Mouse (Mus musculus) layer of hippocampus, postnatal 25 days (tissue): ENCODE results near the gene Olfr1393. TPM values are rescaled to one million over a fixed set of nuclear protein-coding genes. Genes with fewer than 3 reads are reported as not detected.
A peak's percentile ranks its signal among the peaks of the same experiment; 100 is the strongest.
"Not testable (repeated sequence)": the region's sequence is repeated elsewhere in the genome, so short reads cannot be mapped to it uniquely, and the experiment has no call there.

Source experiments
- DNase-seq, 2 experiments: peaks; one replicate each; pipeline ENCODE4 v3.0.0; 2022; ENCODE audit warnings: mixed read lengths in 2 of 2, low spot score in 1 of 2; ENCODE audit errors: extremely low spot score in 1 of 2
- total RNA-seq, 2 experiments: library from RNA; stranded (reverse); gene quantifications; 2 replicates each; pipeline ENCODE4 v1.2.3; 2021

Olfr1393 gene
- total RNA-seq, 2 experiments from 2014 or later = not detected

GRCm38 (mm10) chr11:49284982-49285381 lies 6.9 kb downstream of the Olfr1393 start, which contains the start of gene Olfr1392:
Olfr1392 (plus strand) TSS chr11:49285282.
- DNase-seq = not testable (repeated sequence)

- no peak for DNase-seq
Observed at GRCm38 (mm10) chr11:49287251-49287650, 9.1 kb downstream of the Olfr1393 start.

DNA sequence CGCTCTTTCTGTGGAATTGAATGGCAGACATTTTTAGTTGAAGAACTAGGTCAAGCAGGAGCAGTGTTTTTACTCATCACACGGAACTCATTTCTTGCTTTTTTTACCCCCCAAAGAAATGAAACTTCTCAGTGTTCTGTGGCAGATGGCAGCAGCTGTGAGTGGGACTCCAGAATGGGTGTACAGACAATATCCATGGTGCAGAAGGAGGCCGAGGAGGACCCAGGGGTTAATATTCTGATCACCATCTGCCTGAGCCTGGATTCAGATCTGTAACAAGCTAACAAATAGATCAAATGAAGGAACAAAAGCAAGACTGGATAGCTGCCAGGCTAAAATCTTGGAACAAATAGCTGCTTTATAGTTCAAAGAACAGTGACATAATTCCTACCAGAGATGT lies 14.7 kb downstream of the Olfr1393 start:
- peak in 1 of 2 experiments; percentile 31 for DNase-seq

GRCm38 (mm10) chr11:49304441-49304840 lies 26.3 kb downstream of the Olfr1393 start, which contains the start of gene Olfr10:
Olfr10 (plus strand) TSS chr11:49304741.
- DNase-seq = no peak

DNA sequence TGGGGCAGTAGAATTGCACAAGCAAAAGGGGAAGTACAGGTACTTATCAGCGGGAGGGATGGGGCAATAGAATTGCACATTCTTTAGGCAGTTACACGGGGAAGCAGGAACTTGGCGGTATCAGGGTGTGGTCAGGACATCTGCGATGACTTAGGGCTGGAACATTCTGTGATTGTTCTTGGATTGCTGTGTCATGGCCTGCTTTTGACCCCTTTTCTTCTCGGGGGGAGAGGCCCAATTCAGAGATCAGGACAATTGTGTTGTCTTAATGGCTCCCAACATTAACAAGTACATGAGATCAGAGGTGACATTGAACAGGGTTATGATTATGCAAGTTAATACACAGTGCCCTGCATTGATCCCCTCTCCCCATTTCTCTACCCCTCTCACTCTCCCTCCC lies 30.4 kb downstream of the Olfr1393 start:
- not testable (repeated sequence) for DNase-seq

- no peak for DNase-seq
Observed at GRCm38 (mm10) chr11:49322442-49322841, 44.3 kb downstream of the Olfr1393 start, which contains the start of gene Olfr1391. Olfr1391 (plus strand) TSS chr11:49322742.

GRCm38 (mm10) chr11:49326726-49327125 lies 48.6 kb downstream of the Olfr1393 start:
- no peak for DNase-seq

- DNase-seq = no peak
Observed at GRCm38 (mm10) chr11:49329686-49330085, 51.6 kb downstream of the Olfr1393 start.

Other genes with a start within 250 kb of the Olfr1393 start
- 1 to 10 TPM in 1 of 2 experiments, under 1 TPM in 1; 0.86 to 1.5 TPM for gene 9930111J21Rik2, start 227.1 kb upstream of the Olfr1393 start, total RNA-seq
- under 1 TPM; 0.45 to 0.62 TPM for gene Tgtp2, start 214.1 kb upstream of the Olfr1393 start, total RNA-seq
- gene Ifi47, start 201.7 kb upstream of the Olfr1393 start, total RNA-seq = under 1 TPM; 0.33 to 0.44 TPM
- not detected for gene Olfr1396, start 163.4 kb upstream of the Olfr1393 start, total RNA-seq
- gene Olfr1395, start 136.0 kb upstream of the Olfr1393 start, total RNA-seq = not detected
- not detected for gene Olfr1394, start 123.9 kb upstream of the Olfr1393 start, total RNA-seq
- not detected for gene Btnl9, start 91.1 kb upstream of the Olfr1393 start, total RNA-seq
- gene Zfp62, start 75.0 kb upstream of the Olfr1393 start, total RNA-seq = 10 to 100 TPM; 37.9 to 39.3 TPM
- 10 to 100 TPM; 54.4 to 57.0 TPM for gene Mgat1, start 34.1 kb upstream of the Olfr1393 start, total RNA-seq
- gene Olfr1392, start 7.0 kb downstream of the Olfr1393 start, total RNA-seq = not detected
- not detected for gene Olfr10, start 26.4 kb downstream of the Olfr1393 start, total RNA-seq
- gene Olfr1391, start 44.4 kb downstream of the Olfr1393 start, total RNA-seq = not detected
- not detected for gene Olfr1390, start 56.9 kb downstream of the Olfr1393 start, total RNA-seq
- not detected for gene Olfr1389, start 144.8 kb downstream of the Olfr1393 start, total RNA-seq
- under 1 TPM; 0.42 to 0.59 TPM for gene Olfr1388, start 158.3 kb downstream of the Olfr1393 start, total RNA-seq
- not detected for gene Olfr1387, start 177.0 kb downstream of the Olfr1393 start, total RNA-seq
- not detected for gene Olfr1386, start 186.7 kb downstream of the Olfr1393 start, total RNA-seq
- gene Olfr1385, start 210.8 kb downstream of the Olfr1393 start, total RNA-seq = not detected
- not detected for gene Olfr1384, start 228.4 kb downstream of the Olfr1393 start, total RNA-seq
- gene Olfr1383, start 241.3 kb downstream of the Olfr1393 start, total RNA-seq = under 1 TPM in 1 of 2 experiments, not detected in 1; 0.40 TPM
- gene Olfr1382, start 249.9 kb downstream of the Olfr1393 start, total RNA-seq = not detected